Mouse (Mus musculus) left cerebral cortex, adult 9 months (tissue): Measurements from ENCODE around the gene Olfr397.

ENCODE experiments used
- DNase-seq, 2 experiments: peaks; one replicate each; pipeline ENCODE4 v3.0.0; 2022; ENCODE audit warnings: low spot score in 2 of 2

Gene Olfr397

GRCm38 (mm10) chr11:73960517-73960916, at the start of gene Olfr397:
Gene Olfr397 (plus strand): TSS chr11:73960817.
- no peak for DNase-seq

GRCm38 (mm10) chr11:73936377-73936776, 24.2 kb upstream of the Olfr397 start, which contains the start of gene Olfr23:
Gene Olfr23 (plus strand): TSS chr11:73936677.
- no peak for DNase-seq

GRCm38 (mm10) chr11:73990307-73990706, 29.7 kb downstream of the Olfr397 start, which contains the start of gene Olfr398:
Gene Olfr398 (minus strand): TSS chr11:73990407.
- DNase-seq = no peak

DNA sequence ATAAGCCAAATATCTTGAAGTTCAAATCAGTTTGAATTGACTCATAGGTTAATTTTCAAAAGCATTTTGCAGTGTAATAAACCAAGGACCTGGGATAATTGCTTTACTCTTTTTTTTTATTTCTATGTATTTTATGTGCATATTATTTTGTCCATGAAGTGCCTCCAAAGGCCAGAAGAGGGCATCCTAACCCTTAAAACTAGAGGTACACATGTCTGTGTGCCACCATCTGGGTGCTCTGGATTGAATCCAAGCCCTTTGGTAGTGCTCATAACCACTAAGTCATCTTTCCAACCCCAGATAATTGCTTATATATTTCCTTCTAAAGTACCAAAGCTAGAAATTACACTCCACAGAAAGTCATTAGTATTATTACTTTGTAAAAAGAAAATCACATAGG, 32.5 kb downstream of the Olfr397 start:
- no peak for DNase-seq
